ENCODE assay signal across 10 mouse cellular contexts in the genomic region with DNA sequence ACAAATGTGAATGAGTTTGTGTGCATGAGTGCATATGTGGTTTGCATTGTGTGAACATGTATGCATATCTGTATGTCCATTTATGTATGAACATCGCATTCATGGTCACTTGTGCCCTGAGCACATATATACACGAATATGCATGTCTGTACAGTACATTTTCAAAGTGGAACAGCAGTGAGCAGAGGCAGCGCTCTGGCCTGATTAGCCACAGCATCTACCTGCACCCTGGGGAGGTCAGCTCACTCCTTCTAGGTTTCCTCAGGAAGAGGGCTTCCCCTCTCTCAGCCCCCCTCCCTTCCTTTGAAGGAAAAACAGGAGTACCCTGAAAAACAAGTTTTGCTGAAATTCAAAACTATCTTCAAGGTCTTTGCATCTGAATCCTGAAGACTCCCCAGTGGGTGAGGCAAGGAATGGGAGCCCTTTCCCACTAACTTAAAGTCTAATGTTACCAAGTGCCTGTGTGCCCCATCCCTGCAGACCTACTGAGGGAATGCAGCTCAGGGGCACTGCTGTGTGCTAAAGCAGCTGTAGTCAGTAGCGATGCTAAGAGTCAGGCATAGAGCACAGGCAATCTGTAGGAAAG. TPM values are rescaled to one million over a fixed set of nuclear protein-coding genes. Genes with fewer than 3 reads are reported as not detected.
A peak's percentile ranks its signal among the peaks of the same experiment; 100 is the strongest.
DNase-seq lines count a peak whose midpoint lies in the region; ATAC-seq lines count a peak whose summit lies in the region.
"Had no signal": no experiment of that assay in that cellular context is flagged by ENCODE, and none has a peak within 500 bp of the region (broad histone marks: within the 10 kb centered on the region; RNA-seq: fewer than 3 reads in every experiment).

No protein-coding gene starts in this region.

- H3K4me3 ChIP-seq in hindbrain, embryonic 10.5 days = peak overlapping the region; percentile 78
- H3K4me3 ChIP-seq in hindbrain, embryonic 16.5 days (ENCODE audit: low read length) = no peak overlapping the region
- no peak overlapping the region for H3K4me3 ChIP-seq in neural tube, embryonic 11.5 days (ENCODE audit: low read depth, low read length)
- H3K4me3 ChIP-seq in neural tube, embryonic 15.5 days (replicated peaks) = no peak overlapping the region
- H3K4me3 ChIP-seq in forebrain, embryonic 14.5 days (ENCODE audit: low read depth, low read length) = no peak overlapping the region
- H3K4me3 ChIP-seq in neural tube, embryonic 13.5 days = no peak overlapping the region

- peaks cover 3% of the 10 kb centered on the region; the same call in 1 of the 2 replicates for H3K36me3 ChIP-seq in hindbrain, embryonic 10.5 days
- H3K36me3 ChIP-seq in hindbrain, embryonic 16.5 days (ENCODE audit: control insufficient read depth, insufficient read depth, low read length) = no peaks in the 10 kb centered on the region
- no peaks in the 10 kb centered on the region for H3K36me3 ChIP-seq in neural tube, embryonic 11.5 days (ENCODE audit: control insufficient read depth, insufficient read depth, low read length)
- H3K36me3 ChIP-seq in neural tube, embryonic 15.5 days = no peaks in the 10 kb centered on the region
- no peaks in the 10 kb centered on the region for H3K36me3 ChIP-seq in forebrain, embryonic 14.5 days (ENCODE audit: control insufficient read depth, insufficient read depth, low read length)
- H3K36me3 ChIP-seq in neural tube, embryonic 13.5 days = no peaks in the 10 kb centered on the region

- H3K27ac ChIP-seq in hindbrain, embryonic 10.5 days = peak overlapping the region; percentile 96
- H3K27ac ChIP-seq in hindbrain, embryonic 16.5 days (ENCODE audit: low read depth, low read length) = no peak overlapping the region
- H3K27ac ChIP-seq in neural tube, embryonic 11.5 days (ENCODE audit: low read depth, low read length) = no peak overlapping the region
- H3K27ac ChIP-seq in neural tube, embryonic 15.5 days (replicated peaks) = no peak overlapping the region
- H3K27ac ChIP-seq in forebrain, embryonic 14.5 days (ENCODE audit: low read depth, low read length) = no peak overlapping the region
- H3K27ac ChIP-seq in neural tube, embryonic 13.5 days (replicated peaks) = no peak overlapping the region
- H3K27ac ChIP-seq: macrophage had no signal

- no peaks in the 10 kb centered on the region for H3K9me3 ChIP-seq in hindbrain, embryonic 10.5 days
- H3K9me3 ChIP-seq in hindbrain, embryonic 16.5 days (ENCODE audit: control insufficient read depth, low read length) = no peaks in the 10 kb centered on the region
- H3K9me3 ChIP-seq in neural tube, embryonic 11.5 days (ENCODE audit: control insufficient read depth, low read length) = no peaks in the 10 kb centered on the region
- no peaks in the 10 kb centered on the region for H3K9me3 ChIP-seq in neural tube, embryonic 15.5 days (replicated peaks)
- H3K9me3 ChIP-seq in forebrain, embryonic 14.5 days (replicated peaks; ENCODE audit: control insufficient read depth, low read length) = no peaks in the 10 kb centered on the region
- H3K9me3 ChIP-seq in neural tube, embryonic 13.5 days = no peaks in the 10 kb centered on the region

- H3K4me1 ChIP-seq in hindbrain, embryonic 10.5 days (replicated peaks) = peaks cover 87% of the 10 kb centered on the region
- H3K4me1 ChIP-seq in hindbrain, embryonic 16.5 days (ENCODE audit: control insufficient read depth, insufficient read depth, low read depth, low read length) = peaks cover 17% of the 10 kb centered on the region
- peaks cover 16% of the 10 kb centered on the region for H3K4me1 ChIP-seq in neural tube, embryonic 11.5 days (ENCODE audit: control insufficient read depth, insufficient read depth, low read length)
- H3K4me1 ChIP-seq in neural tube, embryonic 15.5 days = peaks cover 28% of the 10 kb centered on the region
- peaks cover 10% of the 10 kb centered on the region for H3K4me1 ChIP-seq in forebrain, embryonic 14.5 days (ENCODE audit: control insufficient read depth, insufficient read depth, low read length)
- H3K4me1 ChIP-seq in neural tube, embryonic 13.5 days (replicated peaks) = peaks cover 40% of the 10 kb centered on the region

- intact Hi-C loops in left cerebral cortex, postnatal 4 days (cut with DNase I) = no loop called here

- peaks cover 18% of the 10 kb centered on the region for H3K27me3 ChIP-seq in hindbrain, embryonic 10.5 days (ENCODE audit: insufficient read depth, poor library complexity, severe bottlenecking)
- peaks cover 18% of the 10 kb centered on the region for H3K27me3 ChIP-seq in hindbrain, embryonic 16.5 days (replicated peaks; ENCODE audit: control insufficient read depth, insufficient read depth, low read length)
- H3K27me3 ChIP-seq in neural tube, embryonic 11.5 days (ENCODE audit: control insufficient read depth, insufficient read depth, low read length) = no peaks in the 10 kb centered on the region
- H3K27me3 ChIP-seq in neural tube, embryonic 15.5 days (replicated peaks) = peaks cover 27% of the 10 kb centered on the region
- H3K27me3 ChIP-seq in forebrain, embryonic 14.5 days (replicated peaks; ENCODE audit: control insufficient read depth, insufficient read depth, low read length) = no peaks in the 10 kb centered on the region
- H3K27me3 ChIP-seq in neural tube, embryonic 13.5 days = peaks cover 33% of the 10 kb centered on the region

- no peak for DNase-seq in hindbrain, embryonic 10.5 days (ENCODE audit: low spot score)
- no peak for DNase-seq in neural tube, embryonic 11.5 days (ENCODE audit: low spot score)
- DNase-seq in forebrain, embryonic 14.5 days (ENCODE audit: low spot score) = no peak
- DNase-seq in left cerebral cortex, postnatal 4 days = no peak
- DNase-seq: thymus, adult 18-20 months had no signal

- no peak overlapping the region for H3K4me2 ChIP-seq in hindbrain, embryonic 16.5 days (ENCODE audit: low read length)
- H3K4me2 ChIP-seq in neural tube, embryonic 11.5 days (ENCODE audit: low read depth) = peak overlapping the region; percentile 94
- no peak overlapping the region for H3K4me2 ChIP-seq in neural tube, embryonic 15.5 days
- peak overlapping the region; percentile 91; the same call in 1 of the 2 replicates for H3K4me2 ChIP-seq in forebrain, embryonic 14.5 days (ENCODE audit: low read length)
- peak overlapping the region; percentile 83 for H3K4me2 ChIP-seq in neural tube, embryonic 13.5 days

- H3K9ac ChIP-seq in hindbrain, embryonic 16.5 days (ENCODE audit: low read depth, low read length) = no peak overlapping the region; the same call in 1 of the 2 replicates
- no peak overlapping the region for H3K9ac ChIP-seq in neural tube, embryonic 11.5 days (ENCODE audit: low read length)
- no peak overlapping the region for H3K9ac ChIP-seq in neural tube, embryonic 15.5 days (replicated peaks)
- H3K9ac ChIP-seq in forebrain, embryonic 14.5 days (ENCODE audit: low read length) = no peak overlapping the region
- no peak overlapping the region for H3K9ac ChIP-seq in neural tube, embryonic 13.5 days

- no peak for ATAC-seq in hindbrain, embryonic 16.5 days
- ATAC-seq in neural tube, embryonic 11.5 days (ENCODE audit: insufficient read depth, low FRiP score, low TSS enrichment) = no peak
- no peak for ATAC-seq in neural tube, embryonic 15.5 days (ENCODE audit: low FRiP score)
- ATAC-seq in forebrain, embryonic 14.5 days = no peak
- ATAC-seq in neural tube, embryonic 13.5 days (ENCODE audit: low read depth) = no peak
- ATAC-seq: activated CD4-positive, CD25-positive, alpha-beta regulatory T cell, adult 4 months had no signal

- 39% methylated on average over 4 of the region's 4 CpGs for WGBS in hindbrain, embryonic 10.5 days
- WGBS in hindbrain, embryonic 16.5 days = 53% methylated on average over 4 of the region's 4 CpGs
- WGBS in neural tube, embryonic 11.5 days = 47% methylated on average over 4 of the region's 4 CpGs
- WGBS in neural tube, embryonic 15.5 days = 67% methylated on average over 4 of the region's 4 CpGs
- 55% methylated on average over 4 of the region's 4 CpGs for WGBS in forebrain, embryonic 14.5 days
- 53% methylated on average over 4 of the region's 4 CpGs for WGBS in neural tube, embryonic 13.5 days

RNA-seq across cellular contexts. Expression of a gene that starts 2.9 kb away (rescaled TPM):
- polyA plus RNA-seq in hindbrain, embryonic 10.5 days (2016; fragmentation: Nextera tagmentation; extraction: Ambion mirVana) = 147 and 167 TPM in 2 replicates
- 26.4 and 41.9 TPM in 2 replicates for polyA plus RNA-seq in hindbrain, embryonic 16.5 days (2015; fragmentation: Nextera tagmentation; extraction: Ambion mirVana)
- 80.1 and 83.2 TPM in 2 replicates for polyA plus RNA-seq in neural tube, embryonic 11.5 days (2014; fragmentation: Nextera tagmentation; extraction: Ambion mirVana)
- polyA plus RNA-seq in neural tube, embryonic 15.5 days (2015; fragmentation: Nextera tagmentation; extraction: Ambion mirVana) = 37.5 and 48.2 TPM in 2 replicates
- 21.3 and 24.1 TPM in 2 replicates for polyA plus RNA-seq in forebrain, embryonic 14.5 days (2014; fragmentation: Nextera tagmentation; extraction: Ambion mirVana)
- 63.3 and 64.2 TPM in 2 replicates for polyA plus RNA-seq in neural tube, embryonic 13.5 days (2015; fragmentation: Nextera tagmentation; extraction: Ambion mirVana)
- total RNA-seq in left cerebral cortex, postnatal 4 days (2021) = 10 to 100 TPM; 18.4 to 21.4 TPM

Comparison
In these comparisons a context has a peak if more than half of its experiments do, and no peak if none do; other contexts are left out.
1. H3K4me2 ChIP-seq: peak in neural tube, embryonic 11.5 days (single experiment), forebrain, embryonic 14.5 days (single experiment) and neural tube, embryonic 13.5 days (single experiment); none in hindbrain, embryonic 16.5 days (single experiment) and neural tube, embryonic 15.5 days (single experiment).